Mouse (Mus musculus): ENCODE measurements around the gene Ccdc54. TPM values are rescaled to one million over a fixed set of nuclear protein-coding genes. Genes with fewer than 3 reads are reported as not detected.
A peak's percentile ranks its signal among the peaks of the same experiment; 100 is the strongest.

The Ccdc54 gene
- polyA plus RNA-seq, 1 experiment: not detected

GRCm38 (mm10) chr16:50551871-50552528 lies 39.0 kb downstream of the Ccdc54 start:
- TF ChIP-seq FLI1 (IDR thresholded peaks at IDR 0.05; ENCODE audit: low read length): no peak
- TF ChIP-seq GATA1 (IDR thresholded peaks at IDR 0.05; ENCODE audit: borderline replicate concordance, low read length): no peak
- Histone ChIP-seq H3K4me1 (peaks cover 15% of the 10 kb centered on the region), H3K4me3 (replicated peaks) (peak overlapping the region; percentile 62), H3K27me3 (replicated peaks) (no peaks in the 10 kb centered on the region), H3K9me3 (no peaks in the 10 kb centered on the region), H3K36me3 (replicated peaks; ENCODE audit: low read length) (no peaks in the 10 kb centered on the region)

GRCm38 (mm10) chr16:50550927-50551326 lies 40.0 kb downstream of the Ccdc54 start:
- Histone ChIP-seq H3K27me3 (replicated peaks) (peaks cover 3% of the 10 kb centered on the region), H3K9me3 (no peaks in the 10 kb centered on the region), H3K4me1 (peaks cover 15% of the 10 kb centered on the region), H3K36me3 (replicated peaks; ENCODE audit: low read length) (no peaks in the 10 kb centered on the region), H3K4me3 (replicated peaks) (no peak overlapping the region)
- TF ChIP-seq GATA1 (IDR thresholded peaks at IDR 0.05; ENCODE audit: borderline replicate concordance, low read length) (no peak), FLI1 (IDR thresholded peaks at IDR 0.05; ENCODE audit: low read length) (no peak)

DNA sequence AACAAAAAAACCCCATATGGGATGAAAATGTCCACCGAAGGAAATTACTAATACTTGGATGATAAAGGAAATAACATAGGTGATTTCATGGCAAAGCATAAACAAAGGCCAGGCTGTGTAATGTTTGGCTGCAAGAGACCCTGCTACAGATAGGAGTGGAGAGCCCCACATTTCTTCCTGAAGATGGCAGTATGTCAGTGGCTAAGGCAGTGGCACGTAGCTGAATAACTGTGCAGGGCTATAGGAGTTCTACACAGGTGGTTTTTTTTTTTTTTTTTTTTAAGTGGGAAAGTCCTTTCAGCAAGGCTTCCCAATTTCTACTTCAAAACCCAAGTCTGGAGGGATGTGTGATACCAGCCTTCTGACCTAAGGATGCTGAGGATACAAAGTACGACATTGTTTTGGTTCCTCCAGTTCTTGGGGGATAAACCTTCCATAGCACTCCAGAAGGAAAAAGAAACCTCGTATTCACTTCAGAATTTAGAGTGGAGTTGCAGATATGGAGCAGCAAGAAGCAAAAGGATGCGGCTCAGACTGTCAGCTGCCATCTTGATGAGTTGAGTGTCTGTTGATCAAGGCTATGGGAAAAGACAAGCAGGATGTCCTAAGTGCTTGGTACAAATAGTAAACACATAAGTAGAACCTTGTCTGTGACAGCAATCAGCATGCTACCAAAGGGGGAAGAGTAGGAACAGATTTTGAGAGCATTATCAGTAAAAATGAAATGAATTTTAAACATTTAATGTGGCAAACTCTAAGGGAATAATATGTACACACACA lies 48.2 kb downstream of the Ccdc54 start:
- Histone ChIP-seq H3K9me3 (no peaks in the 10 kb centered on the region), H3K36me3 (replicated peaks; ENCODE audit: low read length) (no peaks in the 10 kb centered on the region), H3K27me3 (replicated peaks) (peaks cover 6% of the 10 kb centered on the region), H3K4me1 (peaks cover 3% of the 10 kb centered on the region; the same call in 1 of the 2 replicates), H3K4me3 (replicated peaks) (no peak overlapping the region)
- TF ChIP-seq FLI1 (IDR thresholded peaks at IDR 0.05; ENCODE audit: low read length) (no peak), GATA1 (IDR thresholded peaks at IDR 0.05; ENCODE audit: borderline replicate concordance, low read length) (no peak)

Other genes with a start within 250 kb of the Ccdc54 start
- gene Bbx, start 158.8 kb downstream of the Ccdc54 start, polyA plus RNA-seq (2012; ENCODE audit: insufficient read depth, low replicate concordance): 0.89 TPM in 1 of 2 replicates, not detected in the other